Mouse (Mus musculus) midbrain, embryonic 10.5 days (tissue): ENCODE results near the gene B230104I21Rik. TPM values are rescaled to one million over a fixed set of nuclear protein-coding genes. Genes with fewer than 3 reads are reported as not detected.

Source experiments
- DNase-seq: peaks from one replicate; pipeline ENCODE4 v3.0.0-alpha.2; 2017; ENCODE audit warnings: low spot score
- H3K27ac ChIP-seq: fragments of 300-500 bp; sonication (generic); replicated peaks from 2 replicates; pipeline ENCODE4 v1.5.1; 2016; ENCODE audit warnings: mild to moderate bottlenecking
- H3K27me3 ChIP-seq: fragments of 300-500 bp; sonication (generic); 2 replicates; pipeline ENCODE4 v1.6.1; 2016; ENCODE audit warnings: low read depth, mild to moderate bottlenecking; ENCODE audit not compliant: poor library complexity, severe bottlenecking
- H3K36me3 ChIP-seq: fragments of 300-500 bp; sonication (generic); 2 replicates; pipeline ENCODE4 v1.6.1; 2016; ENCODE audit warnings: mild to moderate bottlenecking, moderate library complexity
- H3K4me1 ChIP-seq: fragments of 300-500 bp; sonication (generic); 2 replicates; pipeline ENCODE4 v1.6.1; 2016
- H3K4me3 ChIP-seq: fragments of 300-500 bp; sonication (generic); 2 replicates; pipeline ENCODE4 v1.5.1; 2016; ENCODE audit warnings: mild to moderate bottlenecking, moderate library complexity
- H3K9me3 ChIP-seq: fragments of 300-500 bp; sonication (generic); replicated peaks from 2 replicates; pipeline ENCODE4 v1.6.1; 2016; ENCODE audit warnings: mild to moderate bottlenecking
- WGBS: fragments of 180-500 bp; shearing (Covaris S2); methylation state at CpG from one replicate; pipeline ENCODE4 v1.1.7; 2016; 5-methylcytosine and 5-hydroxymethylcytosine counted together
- polyA plus RNA-seq: library from polyadenylated mRNA; unstranded; fragments of >200 nt; fragmentation: Nextera tagmentation; extraction: Ambion mirVana; gene quantifications from 2 replicates; pipeline ENCODE4 v1.2.1, GENCODE M21; 2016

B230104I21Rik gene
- 0.16 TPM in 1 of 2 replicates, not detected in the other for polyA plus RNA-seq

DNA sequence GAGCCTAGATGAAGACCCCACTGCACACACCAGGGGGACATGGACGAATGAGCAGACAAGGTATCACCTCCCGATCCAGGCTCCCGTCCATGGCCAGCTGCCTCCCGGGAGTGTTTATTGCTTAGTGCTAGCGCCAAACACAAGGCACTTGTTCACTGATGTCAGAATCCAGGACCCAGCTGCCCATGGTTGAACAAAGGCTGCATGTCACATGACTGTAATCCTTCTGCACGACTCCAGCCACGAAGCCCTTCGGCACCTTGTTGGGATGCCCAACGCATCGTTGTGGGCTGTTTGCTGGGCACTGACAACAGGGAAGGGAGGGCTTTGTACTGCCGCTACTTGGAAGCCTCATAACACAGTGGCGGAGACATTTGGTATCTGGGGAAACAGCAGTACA lies at the start of gene B230104I21Rik:
Gene B230104I21Rik (plus strand): TSS at position 367 of the 400 bp plus-strand sequence.
- Histone ChIP-seq H3K27me3 (peaks cover 89% of the 10 kb centered on the region), H3K27ac (peak within 1 kb of the TSS; percentile 81), H3K36me3 (peaks cover 5% of the 10 kb centered on the region), H3K9me3 (no peaks in the 10 kb centered on the region), H3K4me3 (peak within 1 kb of the TSS; percentile 36), H3K4me1 (peaks cover 54% of the 10 kb centered on the region)
- 82% methylated on average over 12 of the region's 12 CpGs for WGBS
- DNase-seq: peak; percentile 27

DNA sequence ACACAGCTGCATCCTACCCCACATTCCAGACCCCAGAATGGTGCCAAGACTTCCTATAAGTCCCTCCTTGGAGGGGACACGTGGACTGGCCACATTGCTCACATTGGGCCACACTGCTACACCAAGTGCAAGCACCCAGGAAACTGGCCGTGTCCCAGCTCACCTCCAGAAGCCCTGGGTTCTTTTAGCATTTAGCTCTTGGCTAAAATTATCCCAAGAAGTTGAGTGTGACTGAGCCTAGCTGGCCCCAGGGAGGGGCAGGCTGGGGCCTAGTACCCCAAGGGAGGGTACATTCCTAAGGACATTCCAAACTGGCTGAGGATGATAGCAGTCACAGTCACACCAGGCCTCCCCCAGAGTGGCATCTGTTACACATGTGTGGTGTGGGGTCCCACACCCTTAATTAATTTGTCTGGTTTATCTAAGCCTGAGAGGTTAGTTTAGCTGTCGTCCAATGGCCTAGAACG lies 42.2 kb upstream of the B230104I21Rik start:
- H3K27ac ChIP-seq: no peak overlapping the region
- WGBS: 51% methylated on average over 4 of the region's 4 CpGs

DNA sequence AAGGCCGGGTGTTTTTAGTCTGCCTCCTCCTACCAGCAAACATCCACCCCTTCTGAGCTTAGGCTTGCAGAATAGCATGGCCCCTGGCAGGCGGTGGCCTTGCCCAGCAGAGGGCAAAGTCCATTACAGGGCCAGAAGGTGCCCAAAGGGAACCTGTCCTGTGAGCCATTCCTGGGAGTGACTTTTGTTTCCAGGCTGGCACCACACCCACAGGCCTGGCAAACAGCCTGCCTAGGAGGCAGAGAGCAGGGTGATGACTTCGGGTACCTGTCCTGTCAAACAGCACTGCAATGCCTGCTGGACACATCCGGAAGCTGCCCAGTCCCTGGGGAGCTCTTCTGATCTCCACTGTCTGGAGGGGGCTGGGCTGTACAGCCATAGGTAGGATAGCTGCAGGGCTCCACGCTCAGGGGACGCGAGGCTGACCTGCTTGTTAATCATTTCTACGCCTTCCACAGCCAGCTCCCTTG lies 41.6 kb upstream of the B230104I21Rik start:
- no peaks in the 10 kb centered on the region for H3K9me3 ChIP-seq
- 0 out of 2 replicates have a peak overlapping the region, but pooled peaks have one; percentile 17 for H3K27ac ChIP-seq
- no peak for DNase-seq
- 63% methylated on average over 8 of the region's 8 CpGs for WGBS
- peaks cover 26% of the 10 kb centered on the region for H3K4me1 ChIP-seq
- H3K4me3 ChIP-seq: no peak overlapping the region
- peaks cover 32% of the 10 kb centered on the region for H3K27me3 ChIP-seq
- no peaks in the 10 kb centered on the region for H3K36me3 ChIP-seq

More for the DNA sequence above, 42.2 kb upstream of the B230104I21Rik start:
- Histone ChIP-seq H3K27me3 (peaks cover 27% of the 10 kb centered on the region), H3K4me3 (no peak overlapping the region), H3K4me1 (peaks cover 21% of the 10 kb centered on the region), H3K36me3 (no peaks in the 10 kb centered on the region), H3K9me3 (no peaks in the 10 kb centered on the region)
- DNase-seq: no peak

DNA sequence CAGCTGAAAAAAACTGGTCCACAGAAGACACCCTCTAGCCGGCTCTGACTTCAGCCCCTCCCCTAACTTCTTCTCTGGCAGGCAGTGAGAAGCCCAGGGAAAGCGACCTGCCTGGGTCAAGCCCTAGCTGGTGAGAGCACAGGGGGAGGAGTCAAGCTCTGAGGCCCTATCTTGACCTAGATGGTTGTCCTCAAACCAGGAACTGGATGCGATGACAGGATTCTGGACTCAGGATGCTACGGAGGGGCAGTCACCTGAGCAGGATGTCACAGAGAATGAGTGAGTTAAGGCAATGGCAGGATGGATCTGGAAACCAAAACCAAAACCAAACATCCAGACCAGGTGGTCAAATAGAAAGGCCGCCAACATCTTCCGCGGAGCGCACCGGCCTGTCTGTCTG lies 38.2 kb upstream of the B230104I21Rik start:
- Histone ChIP-seq H3K36me3 (no peaks in the 10 kb centered on the region), H3K27ac (0 out of 2 replicates have a peak overlapping the region, but pooled peaks have one; percentile 6), H3K4me1 (peaks cover 39% of the 10 kb centered on the region), H3K9me3 (no peaks in the 10 kb centered on the region), H3K4me3 (no peak overlapping the region), H3K27me3 (peaks cover 67% of the 10 kb centered on the region)
- 34% methylated on average over 9 of the region's 9 CpGs for WGBS
- no peak for DNase-seq

GRCm38 (mm10) chr4:154299541-154300271 lies 36.2 kb upstream of the B230104I21Rik start:
- Histone ChIP-seq H3K4me3 (peak overlapping the region; percentile 63), H3K27me3 (peaks cover 68% of the 10 kb centered on the region), H3K4me1 (peaks cover 26% of the 10 kb centered on the region), H3K9me3 (no peaks in the 10 kb centered on the region), H3K27ac (peak overlapping the region; percentile 38; the same call in 1 of the 2 replicates), H3K36me3 (no peaks in the 10 kb centered on the region)
- DNase-seq: peak; percentile 27
- WGBS: under 1% methylated on average over 66 of the region's 66 CpGs

DNA sequence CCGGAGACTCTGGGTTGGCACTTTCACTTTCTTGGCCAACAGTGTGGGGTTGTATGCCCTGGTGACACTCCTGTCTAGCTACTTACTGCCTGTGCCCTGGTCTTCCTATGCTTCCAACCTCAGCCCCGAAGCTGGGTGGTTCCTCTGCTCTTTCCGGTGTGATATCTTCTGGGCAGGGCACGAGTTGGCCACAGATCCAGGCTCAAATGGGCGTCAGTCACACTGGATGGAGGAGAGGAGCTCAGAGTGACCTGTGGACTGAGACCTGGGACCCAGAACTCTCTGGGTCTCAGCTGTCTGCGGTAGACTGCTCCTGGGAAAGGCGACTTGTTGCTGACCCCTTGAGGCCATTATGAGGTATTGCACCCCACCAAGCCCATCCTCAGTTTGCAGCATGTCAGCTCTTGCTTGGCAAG lies 34.5 kb upstream of the B230104I21Rik start, which contains the start of gene Arhgef16:
Gene Arhgef16 (minus strand): TSS at position 211 of the 416 bp plus-strand sequence.
- Histone ChIP-seq H3K4me3 (0 out of 2 replicates have a peak within 1 kb of the TSS, but pooled peaks have one; percentile 63), H3K9me3 (no peaks in the 10 kb centered on the region), H3K36me3 (no peaks in the 10 kb centered on the region), H3K27ac (no peak within 1 kb of the TSS), H3K27me3 (peaks cover 64% of the 10 kb centered on the region), H3K4me1 (peaks cover 26% of the 10 kb centered on the region)
- peak; percentile 67 for DNase-seq
- 27% methylated on average over 7 of the region's 7 CpGs for WGBS

- no peaks in the 10 kb centered on the region for H3K36me3 ChIP-seq
- WGBS: 85% methylated on average over 2 of the region's 2 CpGs
- H3K4me1 ChIP-seq: peaks cover 4% of the 10 kb centered on the region; the same call in 1 of the 2 replicates
- H3K9me3 ChIP-seq: 0 out of 2 replicates have a peak, but pooled peaks cover 3% of the 10 kb centered on the region
- no peaks in the 10 kb centered on the region for H3K27me3 ChIP-seq
- DNase-seq: no peak
- H3K27ac ChIP-seq: no peak overlapping the region
- no peak overlapping the region for H3K4me3 ChIP-seq
These were observed 26.8 kb upstream of the B230104I21Rik start for GRCm38 (mm10) chr4:154309131-154309530.

GRCm38 (mm10) chr4:154310576-154311262 lies 25.2 kb upstream of the B230104I21Rik start:
- H3K4me3 ChIP-seq: no peak overlapping the region
- no peaks in the 10 kb centered on the region for H3K27me3 ChIP-seq
- 0 out of 2 replicates have a peak, but pooled peaks cover 3% of the 10 kb centered on the region for H3K9me3 ChIP-seq
- 87% methylated on average over 9 of the region's 9 CpGs for WGBS
- H3K27ac ChIP-seq: no peak overlapping the region
- peaks cover 4% of the 10 kb centered on the region; the same call in 1 of the 2 replicates for H3K4me1 ChIP-seq
- no peaks in the 10 kb centered on the region for H3K36me3 ChIP-seq
- no peak for DNase-seq

DNA sequence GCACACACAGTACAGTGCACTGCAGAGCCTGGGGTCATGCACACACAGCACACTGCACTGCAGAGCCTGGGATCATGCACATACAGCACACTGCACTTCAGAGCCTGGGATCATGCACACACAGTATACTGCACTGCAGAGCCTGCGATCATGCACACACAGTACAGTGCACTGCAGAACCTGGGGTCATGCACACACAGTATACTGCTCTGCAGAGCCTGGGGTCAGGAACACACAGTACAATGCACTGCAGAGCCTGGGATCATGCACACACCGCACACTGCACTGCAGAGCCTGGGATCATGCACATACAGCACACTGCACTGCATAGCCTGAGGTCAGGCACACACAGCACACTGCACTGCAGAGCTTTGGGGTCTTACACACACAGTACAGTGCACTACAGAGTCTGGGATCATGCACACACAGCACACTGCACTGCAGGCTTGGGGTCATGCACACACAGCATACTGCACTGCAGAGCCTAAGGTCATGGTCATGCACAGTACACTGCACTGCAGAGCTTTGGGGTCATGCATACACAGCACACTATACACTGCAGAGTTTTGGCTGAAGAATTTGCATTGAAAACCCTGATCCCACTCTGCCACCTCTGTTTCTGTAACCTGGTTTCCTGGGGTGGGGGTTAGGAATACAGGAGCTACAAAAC lies 23.6 kb upstream of the B230104I21Rik start:
- DNase-seq: no peak
- peaks cover 9% of the 10 kb centered on the region; the same call in 1 of the 2 replicates for H3K4me1 ChIP-seq
- 0 out of 2 replicates have a peak, but pooled peaks cover 3% of the 10 kb centered on the region for H3K9me3 ChIP-seq
- no peaks in the 10 kb centered on the region for H3K27me3 ChIP-seq
- no peak overlapping the region for H3K4me3 ChIP-seq
- 91% methylated on average over 2 of the region's 2 CpGs for WGBS
- H3K27ac ChIP-seq: no peak overlapping the region
- H3K36me3 ChIP-seq: no peaks in the 10 kb centered on the region

DNA sequence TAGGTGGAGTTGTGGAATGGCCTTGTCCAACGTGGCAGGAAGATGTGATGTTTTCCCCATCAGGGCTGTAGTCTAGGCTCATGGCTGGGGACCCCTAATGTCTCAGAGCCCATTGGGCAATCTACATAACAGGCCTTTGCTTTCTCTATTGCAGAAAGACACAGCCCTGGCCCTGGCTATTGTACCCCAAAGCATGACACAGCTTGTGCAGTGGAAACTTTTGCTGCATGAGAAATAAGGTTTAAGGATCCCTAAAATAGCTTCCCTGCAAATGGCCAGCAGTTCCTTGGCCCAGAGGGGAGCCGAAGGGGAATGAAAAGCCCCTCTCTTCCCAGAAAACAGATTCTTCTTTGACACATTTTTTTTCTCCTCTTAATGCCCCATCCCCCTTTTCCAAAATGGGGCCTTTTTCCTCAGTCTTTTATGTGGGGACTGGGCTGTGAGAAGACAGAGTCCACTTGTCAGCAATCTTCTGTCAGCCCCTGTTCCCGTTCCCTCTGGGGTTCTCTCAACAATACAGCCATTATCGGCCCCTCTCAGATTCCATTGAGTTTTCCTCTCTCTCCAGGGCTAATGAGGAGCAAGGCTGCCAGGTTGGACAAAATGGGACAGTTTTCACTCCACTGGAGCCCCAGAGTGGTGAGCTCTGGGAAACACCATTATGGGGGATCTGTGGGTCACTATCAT lies 22.8 kb upstream of the B230104I21Rik start:
- 65% methylated on average over 4 of the region's 4 CpGs for WGBS
- no peaks in the 10 kb centered on the region for H3K36me3 ChIP-seq
- no peak for DNase-seq
- peaks cover 12% of the 10 kb centered on the region; the same call in 1 of the 2 replicates for H3K4me1 ChIP-seq
- no peak overlapping the region for H3K27ac ChIP-seq
- H3K4me3 ChIP-seq: no peak overlapping the region
- 0 out of 2 replicates have a peak, but pooled peaks cover under 1% of the 10 kb centered on the region for H3K9me3 ChIP-seq
- H3K27me3 ChIP-seq: no peaks in the 10 kb centered on the region

DNA sequence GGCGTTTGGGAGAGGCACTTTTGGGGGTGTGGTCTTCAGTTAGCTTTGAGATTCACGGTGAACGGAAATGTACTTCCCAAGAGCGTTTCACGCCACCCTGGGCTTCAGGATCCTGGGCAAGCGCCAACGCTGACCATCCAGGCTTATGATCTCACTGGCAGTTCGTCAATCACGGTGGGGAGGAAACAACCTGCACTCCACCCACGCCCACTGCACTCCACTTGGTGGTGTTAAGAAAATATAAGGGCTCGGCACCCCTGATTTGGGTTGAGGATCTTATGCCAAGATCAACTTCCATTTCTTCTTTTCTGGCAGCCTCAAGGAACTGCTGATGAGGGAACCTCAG lies 22.3 kb upstream of the B230104I21Rik start:
- no peak overlapping the region for H3K27ac ChIP-seq
- DNase-seq: no peak
- 85% methylated on average over 11 of the region's 11 CpGs for WGBS
- peaks cover 12% of the 10 kb centered on the region; the same call in 1 of the 2 replicates for H3K4me1 ChIP-seq
- no peak overlapping the region for H3K4me3 ChIP-seq
- H3K9me3 ChIP-seq: no peaks in the 10 kb centered on the region
- no peaks in the 10 kb centered on the region for H3K27me3 ChIP-seq
- no peaks in the 10 kb centered on the region for H3K36me3 ChIP-seq
